8 mouse cellular contexts compared by ENCODE assay signal in genomic region chr10:95562859-95563841, GRCm38 (mm10). TPM values are rescaled to one million over a fixed set of nuclear protein-coding genes. Genes with fewer than 3 reads are reported as not detected.
DNase-seq lines count a peak whose midpoint lies in the region; ATAC-seq and TF ChIP-seq lines count a peak whose summit lies in the region.

No protein-coding gene starts in this region.

- TF ChIP-seq CTCF in left cerebral cortex, adult 2 months (IDR thresholded peaks at IDR 0.05), result no peak
- TF ChIP-seq CTCF in cerebellum, adult 2 months (IDR thresholded peaks at IDR 0.05; ENCODE audit: borderline replicate concordance, insufficient read depth, low read depth, low read length), result no peak
- peak; percentile 11; the same call in 1 of the 2 replicates for TF ChIP-seq CTCF in midbrain, postnatal 0 days (IDR thresholded peaks at IDR 0.05)

- TF ChIP-seq POLR2A in cerebellum, adult 2 months (IDR thresholded peaks at IDR 0.05; ENCODE audit: borderline replicate concordance, insufficient read depth, low read length), result no peak

- ATAC-seq in forebrain, embryonic 16.5 days, result peak; percentile 57
- ATAC-seq in hindbrain, embryonic 14.5 days (ENCODE audit: low FRiP score), result peak; percentile 61
- peak; percentile 38 for ATAC-seq in liver, embryonic 12.5 days
- no peak; the same call in 1 of the 2 replicates for ATAC-seq in midbrain, postnatal 0 days (ENCODE audit: low FRiP score)

- H3K9ac ChIP-seq in forebrain, embryonic 16.5 days (replicated peaks; ENCODE audit: low read depth, low read length), result peak overlapping the region; percentile 90
- H3K9ac ChIP-seq in hindbrain, embryonic 14.5 days, result peak overlapping the region; percentile 92
- H3K9ac ChIP-seq in liver, embryonic 12.5 days, result peak overlapping the region; percentile 97
- peak overlapping the region; percentile 83 for H3K9ac ChIP-seq in midbrain, postnatal 0 days (replicated peaks; ENCODE audit: low read length, poor library complexity, severe bottlenecking)

- H3K9me3 ChIP-seq in forebrain, embryonic 16.5 days (ENCODE audit: control insufficient read depth, low read length), result no peaks in the 10 kb centered on the region
- H3K9me3 ChIP-seq in hindbrain, embryonic 14.5 days (ENCODE audit: control insufficient read depth, low read length), result no peaks in the 10 kb centered on the region
- H3K9me3 ChIP-seq in liver, embryonic 12.5 days (replicated peaks), result no peaks in the 10 kb centered on the region
- no peaks in the 10 kb centered on the region for H3K9me3 ChIP-seq in midbrain, postnatal 0 days (ENCODE audit: low read length)

- H3K4me3 ChIP-seq in left cerebral cortex, adult 2 months, result peak overlapping the region; percentile 96
- H3K4me3 ChIP-seq in cerebellum, adult 2 months (replicated peaks; ENCODE audit: insufficient read depth, low read depth, low read length), result peak overlapping the region; percentile 84
- peak overlapping the region; percentile 98 for H3K4me3 ChIP-seq in forebrain, embryonic 16.5 days (replicated peaks; ENCODE audit: low read length)
- peak overlapping the region; percentile 96 for H3K4me3 ChIP-seq in hindbrain, embryonic 14.5 days (replicated peaks; ENCODE audit: low read length)
- peak overlapping the region; percentile 93 for H3K4me3 ChIP-seq in liver, embryonic 12.5 days
- H3K4me3 ChIP-seq in midbrain, postnatal 0 days (ENCODE audit: low read depth, low read length), result peak overlapping the region; percentile 95

- no peaks in the 10 kb centered on the region for H3K36me3 ChIP-seq in forebrain, embryonic 16.5 days (ENCODE audit: control insufficient read depth, insufficient read depth)
- H3K36me3 ChIP-seq in hindbrain, embryonic 14.5 days (replicated peaks; ENCODE audit: control insufficient read depth, insufficient read depth), result no peaks in the 10 kb centered on the region
- H3K36me3 ChIP-seq in liver, embryonic 12.5 days, result peaks cover 40% of the 10 kb centered on the region
- no peaks in the 10 kb centered on the region for H3K36me3 ChIP-seq in midbrain, postnatal 0 days (ENCODE audit: insufficient read depth, low read length)

- H3K4me1 ChIP-seq in cerebellum, adult 2 months (ENCODE audit: control insufficient read depth, insufficient read depth, low read length), result peaks cover 3% of the 10 kb centered on the region; the same call in 1 of the 2 replicates
- peaks cover 31% of the 10 kb centered on the region for H3K4me1 ChIP-seq in forebrain, embryonic 16.5 days (replicated peaks; ENCODE audit: control insufficient read depth, insufficient read depth, low read length)
- peaks cover 20% of the 10 kb centered on the region for H3K4me1 ChIP-seq in hindbrain, embryonic 14.5 days (replicated peaks; ENCODE audit: control insufficient read depth, insufficient read depth, low read length)
- peaks cover 80% of the 10 kb centered on the region for H3K4me1 ChIP-seq in liver, embryonic 12.5 days
- peaks cover 9% of the 10 kb centered on the region; the same call in 1 of the 2 replicates for H3K4me1 ChIP-seq in midbrain, postnatal 0 days (ENCODE audit: insufficient read depth, low read length)

- peak overlapping the region; percentile 90 for H3K27ac ChIP-seq in left cerebral cortex, adult 2 months
- H3K27ac ChIP-seq in cerebellum, adult 2 months (ENCODE audit: insufficient read depth, low read length), result peak overlapping the region; percentile 86
- H3K27ac ChIP-seq in forebrain, embryonic 16.5 days (ENCODE audit: low read length), result peak overlapping the region; percentile 87
- peak overlapping the region; percentile 95 for H3K27ac ChIP-seq in hindbrain, embryonic 14.5 days
- peak overlapping the region; percentile 90 for H3K27ac ChIP-seq in liver, embryonic 12.5 days
- peak overlapping the region; percentile 77 for H3K27ac ChIP-seq in midbrain, postnatal 0 days (ENCODE audit: low read depth, low read length)

- DNase-seq in left cerebral cortex, adult 2 months (ENCODE audit: extremely low spot score in 1 of 2, low spot score in 2 of 2), result peak; percentile 31 to 42
- no peak for DNase-seq in left cerebral cortex, adult 11 months (ENCODE audit: low spot score)
- DNase-seq in cerebellum, adult 2 months, result peak; percentile 68 to 74
- DNase-seq in hindbrain, embryonic 14.5 days (ENCODE audit: low spot score), result peak; percentile 52
- peak; percentile 72 for DNase-seq in midbrain, postnatal 0 days (ENCODE audit: low spot score)
- DNase-seq in spleen, postnatal 4 days (ENCODE audit: low spot score in 2 of 2), result peak; percentile 50 to 80

- intact Hi-C loops in left cerebral cortex, adult 2 months (cut with DNase I), result loop anchor here (1.0 to 5.0 kb wide), 6 partner anchors 48 to 379 kb away; partner anchors contain the start of genes Anapc15-ps, Eea1 and Ube2n

- no peaks in the 10 kb centered on the region for H3K27me3 ChIP-seq in cerebellum, adult 2 months (ENCODE audit: control insufficient read depth, insufficient read depth, low read length)
- no peaks in the 10 kb centered on the region for H3K27me3 ChIP-seq in forebrain, embryonic 16.5 days (replicated peaks; ENCODE audit: control insufficient read depth, insufficient read depth, low read length)
- no peaks in the 10 kb centered on the region for H3K27me3 ChIP-seq in hindbrain, embryonic 14.5 days (ENCODE audit: control insufficient read depth, insufficient read depth, low read length)
- H3K27me3 ChIP-seq in liver, embryonic 12.5 days (replicated peaks), result no peaks in the 10 kb centered on the region
- H3K27me3 ChIP-seq in midbrain, postnatal 0 days (ENCODE audit: insufficient read depth, low read length), result no peaks in the 10 kb centered on the region

- H3K4me2 ChIP-seq in forebrain, embryonic 16.5 days (ENCODE audit: low read length), result peak overlapping the region; percentile 64
- peak overlapping the region; percentile 91 for H3K4me2 ChIP-seq in hindbrain, embryonic 14.5 days (replicated peaks)
- H3K4me2 ChIP-seq in liver, embryonic 12.5 days, result peak overlapping the region; percentile 80
- peak overlapping the region; percentile 82 for H3K4me2 ChIP-seq in midbrain, postnatal 0 days (ENCODE audit: low read depth, low read length, poor library complexity, severe bottlenecking)

- WGBS in cerebellum, adult 2 months, result under 1% methylated on average over 65 of the region's 65 CpGs
- WGBS in forebrain, embryonic 16.5 days, result under 1% methylated on average over 64 of the region's 65 CpGs
- WGBS in hindbrain, embryonic 14.5 days, result under 1% methylated on average over 65 of the region's 65 CpGs
- under 1% methylated on average over 65 of the region's 65 CpGs for WGBS in liver, embryonic 12.5 days (ENCODE audit: insufficient replicate concordance)
- WGBS in midbrain, postnatal 0 days, result under 1% methylated on average over 65 of the region's 65 CpGs

RNA-seq across cellular contexts. Expression of gene Nudt4, which starts 0.8 kb away (rescaled TPM):
- 100 to 1,000 TPM; 140 to 147 TPM for total RNA-seq in left cerebral cortex, adult 2 months (2021)
- 90.6 and 102 TPM in 2 replicates for polyA plus RNA-seq in cerebellum, adult 2 months (2012; rRNA removed)
- polyA plus RNA-seq in forebrain, embryonic 16.5 days (2015; fragmentation: Nextera tagmentation; extraction: Ambion mirVana), result 69.0 and 84.0 TPM in 2 replicates
- 98.9 and 102 TPM in 2 replicates for polyA plus RNA-seq in hindbrain, embryonic 14.5 days (2014; fragmentation: Nextera tagmentation; extraction: Ambion mirVana)
- 130 and 134 TPM in 2 replicates for polyA plus RNA-seq in liver, embryonic 12.5 days (2016; fragmentation: Nextera tagmentation; extraction: Ambion mirVana)
- total RNA-seq in midbrain, postnatal 0 days (2014; rRNA removed), result 65.9 and 81.4 TPM in 2 replicates
- polyA plus RNA-seq in midbrain, postnatal 0 days (2015; fragmentation: Nextera tagmentation; extraction: Ambion mirVana), result 53.1 and 58.5 TPM in 2 replicates

RNA-seq across cellular contexts. Expression of gene Ube2n, which starts 48.2 kb away (rescaled TPM):
- 100 to 1,000 TPM; 196 to 198 TPM for total RNA-seq in left cerebral cortex, adult 2 months (2021)
- polyA plus RNA-seq in cerebellum, adult 2 months (2012; rRNA removed), result 175 and 185 TPM in 2 replicates
- polyA plus RNA-seq in forebrain, embryonic 16.5 days (2015; fragmentation: Nextera tagmentation; extraction: Ambion mirVana), result 400 TPM in 2 replicates
- 371 and 400 TPM in 2 replicates for polyA plus RNA-seq in hindbrain, embryonic 14.5 days (2014; fragmentation: Nextera tagmentation; extraction: Ambion mirVana)
- 191 and 193 TPM in 2 replicates for polyA plus RNA-seq in liver, embryonic 12.5 days (2016; fragmentation: Nextera tagmentation; extraction: Ambion mirVana)
- total RNA-seq in midbrain, postnatal 0 days (2014; rRNA removed), result 230 and 286 TPM in 2 replicates
- 321 and 322 TPM in 2 replicates for polyA plus RNA-seq in midbrain, postnatal 0 days (2015; fragmentation: Nextera tagmentation; extraction: Ambion mirVana)
